Mouse (Mus musculus) gastrocnemius, postnatal 10 days (tissue): ENCODE data around the gene Gm8978. TPM values are rescaled to one million over a fixed set of nuclear protein-coding genes. Genes with fewer than 3 reads are reported as not detected.
"Not testable (repeated sequence)": the region's sequence is repeated elsewhere in the genome, so short reads cannot be mapped to it uniquely, and the experiment has no call there.

Source experiments
- DNase-seq: peaks from one replicate; pipeline ENCODE4 v3.0.0; 2021; ENCODE audit warnings: mixed read lengths
- long read RNA-seq, 2 experiments: library from polyadenylated mRNA; stranded (forward); transcript quantifications; one replicate each; pipeline ENCODE4 v2.0.0; 2021
- microRNA-seq, 2 experiments: library from miRNA; unstranded; fragments of <30 nt; microRNA quantifications; one replicate each; pipeline ENCODE4 v1.2.0; 2021
- total RNA-seq, 2 experiments: library from RNA; stranded (reverse); gene quantifications; 2 replicates each; pipeline ENCODE4 v1.2.3; 2021

Gene Gm8978
- not detected for total RNA-seq
- long read RNA-seq, experiment 1 = 0 reads
- long read RNA-seq, experiment 2 = 0 reads

DNA sequence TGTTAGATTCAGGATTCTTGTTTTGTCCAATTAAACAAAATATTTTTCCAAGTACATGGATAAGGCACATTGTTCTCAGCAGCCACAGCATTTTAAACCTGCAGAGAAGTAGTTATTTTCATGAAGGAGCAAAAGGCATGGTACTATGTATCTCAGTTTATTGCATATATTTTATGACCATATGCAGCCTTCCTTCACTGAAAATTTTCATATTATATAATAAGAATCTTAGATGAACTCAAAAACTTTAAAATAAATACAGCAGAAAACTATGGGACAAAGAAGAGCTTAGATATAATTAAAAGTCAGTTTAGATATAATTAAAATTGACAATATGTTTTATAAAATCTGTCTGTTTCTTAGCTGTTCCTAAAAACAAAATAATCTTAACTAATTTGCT lies at the start of gene Gm8978:
Gene Gm8978, minus strand, starts transcription at position 101 of the 400 bp plus-strand sequence.
- DNase-seq = not testable (repeated sequence)

DNA sequence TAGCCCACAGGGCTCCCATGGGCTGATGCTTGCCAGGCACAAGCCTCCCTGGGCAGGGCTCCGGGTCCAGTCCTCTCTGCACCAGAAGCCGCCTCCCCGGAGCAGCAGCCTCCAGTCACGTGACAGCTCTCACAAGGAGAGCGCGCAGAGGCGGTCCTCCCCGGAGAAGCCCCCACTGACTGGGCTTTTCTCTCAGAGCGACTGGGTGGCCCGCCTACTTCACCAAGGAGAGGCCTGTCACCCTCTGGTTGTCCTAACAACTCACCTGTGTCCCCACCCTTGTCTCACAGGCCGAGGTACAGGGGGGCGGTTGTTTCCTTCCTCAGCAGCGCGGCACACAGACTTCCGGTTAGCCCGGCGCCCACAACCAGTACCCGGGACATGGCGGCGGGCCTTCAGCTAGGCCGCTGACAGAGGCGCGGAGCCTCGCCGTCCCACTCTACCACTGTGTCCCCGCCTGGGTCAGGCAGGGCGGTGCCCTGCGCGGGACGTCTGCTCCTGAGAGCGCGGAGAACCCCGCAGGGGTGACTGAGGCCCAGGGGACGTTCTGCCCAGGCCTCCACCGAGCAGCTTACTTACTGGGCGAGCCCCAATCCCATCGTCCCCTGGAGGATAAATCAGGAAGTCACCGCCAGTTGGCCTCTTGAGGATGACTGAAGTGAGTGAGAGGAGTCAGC lies 35.3 kb downstream of the Gm8978 start:
- peak; percentile 8 for DNase-seq

DNA sequence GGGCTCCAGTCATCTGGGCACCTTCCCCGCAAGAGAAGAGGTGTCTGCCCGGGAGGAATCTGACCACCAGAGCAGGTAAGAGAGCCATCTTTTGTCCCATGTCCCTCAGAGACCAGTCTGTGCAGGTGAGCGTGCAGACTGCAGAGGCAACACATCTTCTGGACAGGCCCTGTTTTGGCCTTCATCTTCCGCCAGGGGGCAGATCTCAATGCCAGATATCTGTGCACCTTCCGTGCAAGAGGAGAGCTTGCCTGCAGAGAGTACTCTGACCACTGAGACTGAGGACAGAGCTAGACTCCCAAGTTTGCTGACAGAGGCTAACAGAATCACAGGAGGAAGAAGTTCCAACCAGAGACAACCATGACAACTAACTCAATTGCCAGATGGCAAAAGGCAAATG lies 56.5 kb downstream of the Gm8978 start:
- DNase-seq = not testable (repeated sequence)

Small RNA genes within 50 kb of the gene (microRNA-seq; reads per million reads assigned to microRNA genes)
- gene Gm27440 = 0 reads per million in 2 experiments

Other genes with a start within 250 kb of the Gm8978 start
- 1 to 10 TPM; 5.4 to 6.7 TPM for gene Rnls, start 233.0 kb downstream of the Gm8978 start, total RNA-seq
- gene Lipo4, start 107.5 kb downstream of the Gm8978 start, total RNA-seq = under 1 TPM; 0.09 to 0.11 TPM
- under 1 TPM; 0.12 to 0.20 TPM for gene Lipo2, start 126.1 kb upstream of the Gm8978 start, total RNA-seq
- 1 to 10 TPM; 5.3 TPM for gene Lipo3, start 136.7 kb upstream of the Gm8978 start, total RNA-seq
- not detected for gene Lipo1, start 162.2 kb upstream of the Gm8978 start, total RNA-seq